Mouse (Mus musculus): ENCODE measurements around the gene Dio2.

DNA sequence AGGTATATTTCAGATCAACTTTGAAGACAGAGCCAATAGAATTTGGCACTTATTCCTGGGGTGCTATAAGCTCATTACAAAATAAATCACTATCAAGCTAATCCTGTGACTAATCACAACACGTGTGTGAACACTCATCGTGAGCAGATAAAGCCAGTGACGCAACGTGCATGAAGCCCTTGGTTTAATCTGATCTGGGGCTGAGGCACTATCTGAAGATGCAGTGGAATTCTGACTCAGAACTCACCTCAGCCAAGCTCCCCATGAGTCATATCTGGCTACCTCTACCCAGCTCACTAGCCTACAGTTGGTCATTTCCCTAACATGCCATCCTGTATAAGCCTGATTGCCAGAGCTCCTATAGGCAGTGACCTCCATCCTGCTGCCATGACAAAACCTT is 43.2 kb upstream of the Dio2 start:
- TF ChIP-seq CTCF (IDR thresholded peaks at IDR 0.05; ENCODE audit: control insufficient read depth, insufficient read depth, low read length) (no peak), POLR2A (IDR thresholded peaks at IDR 0.05; ENCODE audit: borderline replicate concordance, control insufficient read depth, low read depth, low read length) (no peak)

All from bone marrow, adult 2 months (tissue).